Mouse (Mus musculus): ENCODE results near the gene 2310022B05Rik. TPM values are rescaled to one million over a fixed set of nuclear protein-coding genes. Genes with fewer than 3 reads are reported as not detected.

2310022B05Rik gene
- polyA plus RNA-seq, 1 experiment from 2014 or later: 24.4 TPM

- Histone ChIP-seq H3K27ac (no peak overlapping the region), H3K4me2 (replicated peaks) (no peak overlapping the region), H3K27me3 (replicated peaks) (no peaks in the 10 kb centered on the region), H3K4me1 (replicated peaks) (peaks cover 11% of the 10 kb centered on the region; the same call in 1 of the 2 replicates), H3K9ac (no peak overlapping the region), H3K36me3 (no peaks in the 10 kb centered on the region), H3K4me3 (replicated peaks) (no peak overlapping the region), H3K9me3 (no peaks in the 10 kb centered on the region)
- no peak for ATAC-seq
- 87% methylated on average over 4 of the region's 4 CpGs for WGBS
These were observed 32.3 kb downstream of the 2310022B05Rik start for GRCm38 (mm10) chr8:124630891-124631290.

- H3K4me1 ChIP-seq (replicated peaks): peaks cover 11% of the 10 kb centered on the region; the same call in 1 of the 2 replicates
- H3K9ac ChIP-seq: no peak overlapping the region
- H3K36me3 ChIP-seq: no peaks in the 10 kb centered on the region
- H3K9me3 ChIP-seq: no peaks in the 10 kb centered on the region
- no peaks in the 10 kb centered on the region for H3K27me3 ChIP-seq (replicated peaks)
- H3K4me2 ChIP-seq (replicated peaks): no peak overlapping the region
- no peak overlapping the region for H3K27ac ChIP-seq
- no peak overlapping the region for H3K4me3 ChIP-seq (replicated peaks)
- no peak for ATAC-seq
- WGBS: 67% methylated on average over 6 of the region's 6 CpGs
These were observed 32.7 kb downstream of the 2310022B05Rik start for GRCm38 (mm10) chr8:124630489-124630888.

- Histone ChIP-seq H3K4me1 (replicated peaks) (no peaks in the 10 kb centered on the region), H3K9ac (no peak overlapping the region), H3K27ac (no peak overlapping the region), H3K9me3 (no peaks in the 10 kb centered on the region), H3K36me3 (no peaks in the 10 kb centered on the region), H3K4me3 (replicated peaks) (no peak overlapping the region), H3K27me3 (replicated peaks) (no peaks in the 10 kb centered on the region), H3K4me2 (replicated peaks) (no peak overlapping the region)
- 85% methylated on average over 9 of the region's 9 CpGs for WGBS
- ATAC-seq: no peak
These were observed 36.9 kb downstream of the 2310022B05Rik start for GRCm38 (mm10) chr8:124626251-124626650.

GRCm38 (mm10) chr8:124621255-124621654 lies 41.9 kb downstream of the 2310022B05Rik start:
- Histone ChIP-seq H3K4me2 (replicated peaks) (no peak overlapping the region), H3K9me3 (no peaks in the 10 kb centered on the region), H3K9ac (no peak overlapping the region), H3K36me3 (no peaks in the 10 kb centered on the region), H3K27me3 (replicated peaks) (0 out of 2 replicates have a peak, but pooled peaks cover 5% of the 10 kb centered on the region), H3K4me3 (replicated peaks) (no peak overlapping the region), H3K27ac (no peak overlapping the region), H3K4me1 (replicated peaks) (no peaks in the 10 kb centered on the region; the same call in 1 of the 2 replicates)
- no peak for ATAC-seq
- WGBS: 70% methylated on average over 5 of the region's 5 CpGs

GRCm38 (mm10) chr8:124618252-124618651 lies 44.9 kb downstream of the 2310022B05Rik start:
- no peak overlapping the region for H3K4me2 ChIP-seq (replicated peaks)
- H3K27me3 ChIP-seq (replicated peaks): 0 out of 2 replicates have a peak, but pooled peaks cover 7% of the 10 kb centered on the region
- no peak overlapping the region for H3K9ac ChIP-seq
- H3K27ac ChIP-seq: no peak overlapping the region
- 51% methylated on average over 9 of the region's 9 CpGs for WGBS
- no peaks in the 10 kb centered on the region for H3K9me3 ChIP-seq
- ATAC-seq: no peak
- no peaks in the 10 kb centered on the region; the same call in 1 of the 2 replicates for H3K4me1 ChIP-seq (replicated peaks)
- no peak overlapping the region for H3K4me3 ChIP-seq (replicated peaks)
- no peaks in the 10 kb centered on the region for H3K36me3 ChIP-seq

GRCm38 (mm10) chr8:124617266-124617869 lies 45.8 kb downstream of the 2310022B05Rik start:
- H3K36me3 ChIP-seq: no peaks in the 10 kb centered on the region
- 9% methylated on average over 17 of the region's 17 CpGs for WGBS

GRCm38 (mm10) chr8:124614325-124614724 lies 48.8 kb downstream of the 2310022B05Rik start:
- no peak for ATAC-seq
- Histone ChIP-seq H3K4me1 (replicated peaks) (no peaks in the 10 kb centered on the region; the same call in 1 of the 2 replicates), H3K27ac (no peak overlapping the region), H3K4me2 (replicated peaks) (no peak overlapping the region), H3K36me3 (no peaks in the 10 kb centered on the region), H3K9ac (no peak overlapping the region), H3K27me3 (replicated peaks) (0 out of 2 replicates have a peak, but pooled peaks cover 7% of the 10 kb centered on the region), H3K4me3 (replicated peaks) (no peak overlapping the region), H3K9me3 (no peaks in the 10 kb centered on the region)
- WGBS: 74% methylated on average over 5 of the region's 6 CpGs

More at GRCm38 (mm10) chr8:124617266-124617869, 45.8 kb downstream of the 2310022B05Rik start:
- Histone ChIP-seq H3K9ac (peak overlapping the region; percentile 16; the same call in 1 of the 2 replicates), H3K27me3 (replicated peaks) (0 out of 2 replicates have a peak, but pooled peaks cover 7% of the 10 kb centered on the region), H3K9me3 (no peaks in the 10 kb centered on the region), H3K4me3 (replicated peaks) (peak overlapping the region; percentile 34), H3K27ac (no peak overlapping the region), H3K4me1 (replicated peaks) (no peaks in the 10 kb centered on the region; the same call in 1 of the 2 replicates), H3K4me2 (replicated peaks) (peak overlapping the region; percentile 74)
- ATAC-seq: peak; percentile 81

GRCm38 (mm10) chr8:124608972-124609353 lies 54.2 kb downstream of the 2310022B05Rik start:
- Histone ChIP-seq H3K4me2 (replicated peaks) (no peak overlapping the region), H3K4me1 (replicated peaks) (no peaks in the 10 kb centered on the region), H3K27ac (no peak overlapping the region), H3K9me3 (no peaks in the 10 kb centered on the region), H3K27me3 (replicated peaks) (no peaks in the 10 kb centered on the region), H3K36me3 (no peaks in the 10 kb centered on the region), H3K4me3 (replicated peaks) (no peak overlapping the region), H3K9ac (no peak overlapping the region)
- WGBS: 67% methylated on average over 9 of the region's 9 CpGs
- no peak for ATAC-seq

GRCm38 (mm10) chr8:124608239-124608971 lies 54.8 kb downstream of the 2310022B05Rik start:
- no peaks in the 10 kb centered on the region for H3K27me3 ChIP-seq (replicated peaks)
- H3K9me3 ChIP-seq: no peaks in the 10 kb centered on the region
- no peak overlapping the region for H3K27ac ChIP-seq
- ATAC-seq: no peak
- no peak overlapping the region for H3K9ac ChIP-seq
- no peaks in the 10 kb centered on the region for H3K4me1 ChIP-seq (replicated peaks)
- WGBS: 68% methylated on average over 13 of the region's 13 CpGs
- H3K36me3 ChIP-seq: no peaks in the 10 kb centered on the region
- H3K4me2 ChIP-seq (replicated peaks): no peak overlapping the region
- H3K4me3 ChIP-seq (replicated peaks): no peak overlapping the region

GRCm38 (mm10) chr8:124604066-124604465 lies 59.1 kb downstream of the 2310022B05Rik start:
- H3K27me3 ChIP-seq (replicated peaks): no peaks in the 10 kb centered on the region
- H3K4me1 ChIP-seq (replicated peaks): no peaks in the 10 kb centered on the region
- H3K4me2 ChIP-seq (replicated peaks): no peak overlapping the region
- WGBS: 72% methylated on average over 5 of the region's 5 CpGs
- ATAC-seq: no peak
- H3K36me3 ChIP-seq: no peaks in the 10 kb centered on the region
- H3K9me3 ChIP-seq: no peaks in the 10 kb centered on the region
- H3K4me3 ChIP-seq (replicated peaks): no peak overlapping the region
- H3K27ac ChIP-seq: no peak overlapping the region
- no peak overlapping the region for H3K9ac ChIP-seq

GRCm38 (mm10) chr8:124589393-124589792 lies 73.8 kb downstream of the 2310022B05Rik start:
- Histone ChIP-seq H3K9me3 (no peaks in the 10 kb centered on the region), H3K27ac (no peak overlapping the region), H3K27me3 (replicated peaks) (no peaks in the 10 kb centered on the region), H3K36me3 (no peaks in the 10 kb centered on the region), H3K4me2 (replicated peaks) (no peak overlapping the region), H3K9ac (no peak overlapping the region), H3K4me3 (replicated peaks) (no peak overlapping the region), H3K4me1 (replicated peaks) (peaks cover 9% of the 10 kb centered on the region)
- ATAC-seq: no peak
- 75% methylated on average over 4 of the region's 4 CpGs for WGBS

GRCm38 (mm10) chr8:124586556-124586955 lies 76.6 kb downstream of the 2310022B05Rik start:
- no peak overlapping the region; the same call in 1 of the 2 replicates for H3K27ac ChIP-seq
- H3K9me3 ChIP-seq: no peaks in the 10 kb centered on the region
- peaks cover 9% of the 10 kb centered on the region for H3K4me1 ChIP-seq (replicated peaks)
- H3K9ac ChIP-seq: no peak overlapping the region
- WGBS: 89% methylated on average over 2 of the region's 2 CpGs
- H3K27me3 ChIP-seq (replicated peaks): no peaks in the 10 kb centered on the region
- H3K4me3 ChIP-seq (replicated peaks): no peak overlapping the region
- H3K4me2 ChIP-seq (replicated peaks): no peak overlapping the region
- no peak for ATAC-seq
- H3K36me3 ChIP-seq: no peaks in the 10 kb centered on the region
